Mouse (Mus musculus): Measurements from ENCODE around the gene Zfp764. TPM values are rescaled to one million over a fixed set of nuclear protein-coding genes. Genes with fewer than 3 reads are reported as not detected.

Gene Zfp764
- total RNA-seq, 2 experiments from 2014 or later: 3.4 to 4.2 TPM

Other genes with a start within 250 kb of the Zfp764 start
- 10 to 100 TPM; 75.1 to 77.0 TPM for gene Cd2bp2, start 210.8 kb downstream of the Zfp764 start, total RNA-seq (2021)
- 10 to 100 TPM; 93.6 to 97.3 TPM for gene Tbc1d10b, start 198.4 kb downstream of the Zfp764 start, total RNA-seq (2021)
- gene Mylpf, start 197.9 kb downstream of the Zfp764 start, total RNA-seq (2021): 1 to 10 TPM; 1.0 to 1.5 TPM
- 10 to 100 TPM; 17.8 to 18.1 TPM for gene Zfp553, start 173.8 kb downstream of the Zfp764 start, total RNA-seq (2021)
- gene Sept1, start 173.7 kb downstream of the Zfp764 start, total RNA-seq (2021): 1 to 10 TPM; 6.9 to 8.6 TPM
- 10 to 100 TPM; 55.5 to 57.2 TPM for gene Zfp771, start 162.5 kb downstream of the Zfp764 start, total RNA-seq (2021)
- gene Dctpp1, start 146.1 kb downstream of the Zfp764 start, total RNA-seq (2021): 10 to 100 TPM; 27.9 to 31.1 TPM
- gene Sephs2, start 132.8 kb downstream of the Zfp764 start, total RNA-seq (2021): 10 to 100 TPM; 47.4 to 50.6 TPM
- under 1 TPM; 0.32 to 0.57 TPM for gene Itgal, start 110.6 kb downstream of the Zfp764 start, total RNA-seq (2021)
- gene Zfp768, start 61.2 kb downstream of the Zfp764 start, total RNA-seq (2021): 10 to 100 TPM; 12.4 to 12.8 TPM
- 1 to 10 TPM; 5.3 to 6.0 TPM for gene Zfp747, start 30.8 kb downstream of the Zfp764 start, total RNA-seq (2021)
- 1 to 10 TPM; 2.7 to 3.2 TPM for gene 9130019O22Rik, start 19.7 kb downstream of the Zfp764 start, total RNA-seq (2021)
- gene E430018J23Rik, start 13.2 kb downstream of the Zfp764 start, total RNA-seq (2021): 1 to 10 TPM; 6.1 to 7.4 TPM
- 10 to 100 TPM; 10.6 to 10.7 TPM for gene Zfp688, start 15.2 kb upstream of the Zfp764 start, total RNA-seq (2021)
- 1 to 10 TPM; 7.3 to 8.1 TPM for gene Zfp689, start 42.3 kb upstream of the Zfp764 start, total RNA-seq (2021)
- 10 to 100 TPM; 29.4 to 31.3 TPM for gene Prr14, start 52.8 kb upstream of the Zfp764 start, total RNA-seq (2021)
- 10 to 100 TPM; 62.9 to 66.8 TPM for gene Fbrs, start 72.4 kb upstream of the Zfp764 start, total RNA-seq (2021)
- 100 to 1,000 TPM; 104 to 115 TPM for gene Srcap, start 105.2 kb upstream of the Zfp764 start, total RNA-seq (2021)
- 10 to 100 TPM in 1 of 2 experiments, 1 to 10 TPM in 1; 9.8 to 11.0 TPM for gene Gm42715, start 112.8 kb upstream of the Zfp764 start, total RNA-seq (2021)
- gene Tmem265, start 154.6 kb upstream of the Zfp764 start, total RNA-seq (2021): 1 to 10 TPM in 1 of 2 experiments, under 1 TPM in 1; 0.94 to 2.2 TPM
- 10 to 100 TPM; 79.5 to 83.7 TPM for gene Phkg2, start 166.5 kb upstream of the Zfp764 start, total RNA-seq (2021)
- gene Ccdc189, start 181.8 kb upstream of the Zfp764 start, total RNA-seq (2021): 10 to 100 TPM in 1 of 2 experiments, 1 to 10 TPM in 1; 9.3 to 12.4 TPM
- gene Rnf40, start 181.9 kb upstream of the Zfp764 start, total RNA-seq (2021): 10 to 100 TPM; 69.9 to 72.1 TPM
- 10 to 100 TPM; 21.3 to 22.6 TPM for gene Zfp629, start 209.0 kb upstream of the Zfp764 start, total RNA-seq (2021)